Mouse (Mus musculus) lung, postnatal 0 days (tissue): Measurements from ENCODE around the gene Cfap43.

ENCODE experiments used
- CTCF ChIP-seq: IDR thresholded peaks from 2 replicates; pipeline ENCODE4 v1.5.1; 2016; ENCODE audit warnings: antibody characterized with exemption, mild to moderate bottlenecking
- EP300 ChIP-seq: IDR thresholded peaks from 2 replicates; pipeline ENCODE4 v1.6.1; 2016; ENCODE audit warnings: antibody characterized with exemption, mild to moderate bottlenecking, control low read depth

DNA sequence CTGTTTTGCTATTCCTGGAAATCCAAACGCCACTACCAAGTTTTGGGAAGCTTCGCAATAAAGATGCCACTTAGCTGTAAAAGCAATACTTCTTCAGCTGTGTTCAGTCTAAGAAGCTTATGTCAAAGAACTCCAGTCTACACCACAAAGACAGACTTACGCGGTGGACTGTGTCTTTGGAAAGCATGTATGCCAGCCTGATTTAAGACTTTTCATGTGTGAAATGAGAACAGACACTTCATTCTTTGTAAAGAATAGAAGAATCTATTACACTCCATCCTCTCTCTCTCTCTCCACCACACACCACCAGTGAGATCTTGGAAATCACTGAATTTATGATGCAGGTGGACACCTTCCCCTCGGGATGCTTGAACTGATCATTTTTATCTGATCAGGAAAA is 168.7 kb downstream of the Cfap43 start:
- TF ChIP-seq EP300 (no peak), CTCF (no peak)
